Mouse (Mus musculus) hematopoietic stem cell, adult 5-6 weeks (primary cell): ENCODE results near the gene Slc5a6. TPM values are rescaled to one million over a fixed set of nuclear protein-coding genes. Genes with fewer than 3 reads are reported as not detected.
"Not testable (repeated sequence)": the region's sequence is repeated elsewhere in the genome, so short reads cannot be mapped to it uniquely, and the experiment has no call there.

Source experiments
- ATAC-seq, 2 experiments: fragments of 125-278 bp in 1 of 2; replicated peaks in 1 of 2; 2 replicates each; pipeline ENCODE4 v1.8.0; 2016 to 2017; ENCODE audit warnings: inconsistent platforms in 2 of 2, mild to moderate bottlenecking in 2 of 2, moderate number of reproducible peaks in 2 of 2, low read depth in 1 of 2, moderate TSS enrichment in 1 of 2; ENCODE audit not compliant: low FRiP score in 2 of 2, poor library complexity in 2 of 2, severe bottlenecking in 2 of 2, insufficient read depth in 1 of 2, low TSS enrichment in 1 of 2
- total RNA-seq: library from RNA; stranded (forward); fragments of 172-1452, 232-1000 nt; gene quantifications from 2 replicates; pipeline ENCODE4 v1.2.3, GENCODE M21; 2017

Gene Slc5a6
- total RNA-seq, 1 experiment from 2014 or later: 6.7 TPM

DNA sequence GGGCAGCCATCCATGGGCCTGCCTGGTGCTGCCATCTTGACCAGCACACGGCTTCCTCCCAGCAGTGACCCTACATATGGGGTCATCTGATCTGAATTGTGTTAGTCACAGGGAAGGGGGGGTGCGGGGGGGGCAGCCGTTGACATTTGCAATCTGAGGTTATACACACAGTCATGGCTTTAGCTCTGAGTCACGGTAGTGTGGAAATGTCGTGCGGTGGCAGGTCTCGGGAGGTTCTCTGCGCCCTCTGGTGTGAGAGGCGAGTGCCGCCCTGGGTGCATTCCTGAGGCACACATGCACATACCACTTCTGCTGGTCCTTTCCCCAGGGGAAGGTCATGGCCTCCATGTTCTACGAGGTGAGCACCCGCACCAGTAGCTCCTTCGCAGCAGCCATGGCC lies 27.6 kb upstream of the Slc5a6 start:
- no peak for ATAC-seq

DNA sequence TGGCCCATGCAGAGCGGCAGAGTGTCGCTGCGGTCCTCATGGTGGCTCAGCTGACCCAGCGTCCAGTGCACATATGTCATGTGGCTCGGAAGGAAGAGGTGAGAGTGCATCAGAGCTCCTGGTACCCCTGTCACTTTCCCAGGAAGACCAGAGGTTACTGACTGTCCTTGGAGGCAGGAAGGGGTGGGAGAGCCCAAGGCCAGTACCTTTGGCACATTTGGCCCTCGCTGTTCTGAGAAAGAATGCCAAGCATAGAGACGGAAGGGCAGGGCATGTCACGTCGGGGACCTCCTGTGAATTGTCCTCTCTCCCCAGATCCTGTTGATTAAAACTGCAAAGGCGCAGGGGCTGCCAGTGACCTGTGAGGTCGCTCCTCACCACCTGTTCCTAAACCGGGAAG lies 24.5 kb upstream of the Slc5a6 start:
- no peak for ATAC-seq

DNA sequence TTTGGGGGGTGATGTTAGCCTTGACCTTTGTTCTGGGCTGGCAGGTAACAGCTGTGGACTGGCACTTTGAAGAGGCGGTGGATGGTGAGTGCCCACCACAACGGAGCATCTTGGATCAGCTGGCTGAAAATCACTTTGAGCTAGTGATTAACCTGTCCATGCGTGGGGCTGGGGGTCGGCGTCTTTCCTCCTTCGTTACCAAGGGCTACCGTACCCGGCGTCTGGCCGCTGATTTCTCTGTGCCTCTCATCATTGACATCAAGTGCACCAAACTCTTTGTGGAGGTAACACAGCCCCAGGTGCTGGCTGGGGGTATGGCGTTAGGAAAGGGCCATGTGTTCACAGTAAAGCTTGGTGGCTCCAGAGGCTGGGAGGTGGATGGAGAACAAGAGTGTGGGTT lies 23.1 kb upstream of the Slc5a6 start:
- no peak for ATAC-seq

DNA sequence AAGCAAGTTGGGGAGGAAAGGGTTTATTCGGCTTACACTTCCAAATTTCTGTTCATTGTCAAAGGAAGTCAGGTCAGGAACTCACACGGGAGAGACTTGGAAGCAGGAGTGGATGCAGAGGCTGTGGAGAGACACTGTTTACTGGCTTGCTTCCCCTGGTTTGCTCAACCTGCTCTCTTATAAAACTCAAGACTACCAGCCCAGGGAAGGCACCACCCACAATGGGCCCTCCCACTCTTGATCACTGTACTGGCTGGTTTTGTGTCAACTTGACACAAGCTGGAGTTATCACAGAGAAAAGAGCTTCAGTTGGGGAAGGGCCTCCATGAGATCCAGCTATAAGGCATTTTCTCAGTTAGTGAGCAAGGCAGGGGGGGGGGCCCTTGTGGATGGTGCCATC lies 22.3 kb upstream of the Slc5a6 start:
- no peak for ATAC-seq

- ATAC-seq: no peak
Measured at GRCm38 (mm10) chr5:31069810-31070209, 21.1 kb upstream of the Slc5a6 start.

DNA sequence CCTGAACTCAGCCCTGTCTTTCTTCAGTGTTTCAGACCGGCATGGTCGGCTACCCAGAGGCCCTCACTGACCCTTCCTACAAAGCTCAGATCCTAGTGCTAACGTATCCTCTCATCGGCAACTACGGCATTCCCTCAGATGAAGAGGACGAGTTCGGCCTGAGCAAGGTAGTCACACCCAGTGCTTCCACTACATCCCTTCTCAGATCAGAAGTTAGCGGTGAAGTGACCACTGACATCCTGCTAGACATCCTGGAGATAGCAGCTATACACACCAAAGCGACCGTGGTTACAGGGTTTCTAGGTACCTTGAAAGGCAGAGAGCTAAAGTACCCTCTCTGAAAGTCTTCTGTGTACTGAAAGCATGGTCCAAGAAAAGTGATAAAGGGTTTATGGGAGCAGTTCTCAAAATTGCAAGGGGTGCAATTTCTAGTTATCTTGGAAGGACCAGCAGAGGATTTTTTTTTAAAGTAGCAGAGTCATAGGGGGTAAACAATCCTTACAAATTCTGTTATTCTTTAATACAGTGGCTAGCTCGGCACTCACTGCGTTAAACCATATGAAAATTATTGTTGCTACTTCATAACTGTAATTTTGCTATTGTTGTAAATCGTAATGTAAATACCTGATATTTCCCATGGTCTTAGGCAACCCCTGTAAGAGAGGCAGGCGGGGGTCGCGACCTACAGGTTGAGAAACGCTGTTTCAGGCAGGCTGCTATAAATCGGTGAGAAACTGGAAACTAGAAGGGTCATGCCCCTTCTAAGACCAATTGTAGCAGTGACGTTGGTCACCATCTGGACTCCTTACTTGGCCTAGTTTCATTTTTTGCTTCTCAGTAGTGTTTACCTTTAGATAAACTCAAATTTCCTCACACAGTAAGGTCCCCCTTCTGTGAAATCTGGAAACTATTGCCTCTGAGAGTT lies 6.8 kb upstream of the Slc5a6 start:
- ATAC-seq: no peak

GRCm38 (mm10) chr5:31054261-31055215 lies 5.8 kb upstream of the Slc5a6 start, which contains the start of gene Cad:
Gene Cad (plus strand): TSS chr5:31054780.
- ATAC-seq: peak; percentile 95 to 97

DNA sequence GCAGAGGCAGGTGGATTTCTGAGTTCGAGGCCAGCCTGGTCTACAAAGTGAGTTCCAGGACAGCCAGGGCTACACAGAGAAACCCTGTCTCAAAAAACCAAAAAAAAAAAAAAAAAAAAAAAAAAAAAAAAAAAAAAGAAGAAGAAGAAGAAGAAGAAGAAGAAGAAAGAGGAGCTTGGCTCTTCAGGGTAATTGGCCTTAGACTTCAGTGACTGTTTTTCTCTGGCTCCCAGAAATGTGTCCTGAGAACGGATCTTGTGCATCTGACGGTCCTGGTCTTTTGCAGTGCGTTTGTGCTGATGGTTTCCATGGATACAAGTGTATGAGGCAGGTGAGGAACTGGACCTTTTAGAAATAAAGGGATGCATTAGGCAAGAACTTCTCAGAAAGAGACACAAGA lies 5.0 kb upstream of the Slc5a6 start:
- not testable (repeated sequence) for ATAC-seq

GRCm38 (mm10) chr5:31050427-31050826 lies 1.7 kb upstream of the Slc5a6 start:
- no peak for ATAC-seq

GRCm38 (mm10) chr5:31047848-31048762 lies 619 bp downstream of the Slc5a6 start, which contains the start of gene Atraid:
Gene Atraid (plus strand): TSS chr5:31048312.
- ATAC-seq: peak; percentile 87 to 95

GRCm38 (mm10) chr5:31047074-31047473 lies 1.6 kb downstream of the Slc5a6 start:
- ATAC-seq: no peak

- ATAC-seq: no peak
Measured at GRCm38 (mm10) chr5:31046416-31046815, 2.3 kb downstream of the Slc5a6 start.

DNA sequence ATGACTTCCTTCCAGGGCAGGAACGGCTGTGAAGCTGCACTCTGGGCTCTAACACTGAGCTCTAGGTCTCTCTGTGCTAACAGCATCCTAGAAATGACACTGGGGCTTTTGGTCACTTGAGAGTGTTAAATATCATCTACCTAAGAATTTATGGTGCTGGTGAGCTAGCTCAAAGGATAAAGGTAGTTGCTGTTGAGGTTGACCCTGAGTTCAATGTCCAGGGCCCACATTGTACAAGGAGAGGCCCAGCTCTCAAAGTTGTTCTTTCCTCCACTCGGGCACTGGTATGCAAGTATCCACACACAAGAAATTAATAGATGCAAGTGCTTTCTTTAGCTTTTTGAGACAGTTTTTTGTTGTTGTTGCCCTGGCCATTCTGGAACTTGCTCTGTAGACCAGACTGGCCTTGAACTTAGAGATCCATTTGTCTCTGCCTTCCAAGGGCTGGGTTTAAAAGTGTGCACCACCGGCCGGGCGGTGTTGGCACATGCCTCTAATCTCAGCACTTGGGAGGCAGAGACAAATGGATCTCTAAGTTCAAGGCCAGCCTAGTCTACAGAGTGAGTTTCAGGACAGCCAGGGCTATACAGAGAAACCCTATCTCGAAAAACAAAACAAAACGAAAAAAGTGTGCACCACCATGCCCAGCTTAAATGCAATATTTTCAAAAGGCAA lies 10.4 kb downstream of the Slc5a6 start:
- ATAC-seq: no peak

GRCm38 (mm10) chr5:31036556-31036955 lies 12.2 kb downstream of the Slc5a6 start:
- ATAC-seq: not testable (repeated sequence)

DNA sequence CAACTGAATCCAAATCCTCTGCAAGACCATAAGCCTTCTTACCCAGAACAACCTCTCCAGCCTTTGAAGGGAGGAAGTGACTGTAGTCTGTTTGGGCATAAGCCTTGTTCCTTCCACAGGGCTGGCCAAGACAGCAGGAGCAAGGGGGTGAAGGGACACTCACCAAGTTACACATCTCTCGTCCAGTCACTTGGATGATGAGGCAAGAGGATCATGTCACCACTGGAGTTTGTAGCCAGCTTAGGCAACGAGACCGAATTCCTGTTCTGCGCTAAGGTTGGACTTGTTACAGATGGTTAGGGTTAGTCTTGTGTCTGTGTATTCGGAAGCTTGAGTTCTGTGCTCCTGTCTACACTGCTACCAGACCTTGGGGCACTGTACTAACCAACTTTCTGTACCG lies 14.1 kb downstream of the Slc5a6 start:
- ATAC-seq: no peak

- no peak for ATAC-seq
Measured at GRCm38 (mm10) chr5:31031508-31031907, 17.2 kb downstream of the Slc5a6 start.
